Mouse (Mus musculus): ENCODE measurements at regions not wholly inside any gene's neighbourhood (a gene's known extent, or its start where the extent isn't known, plus 50 kb on each side); places are given as distances from the start of the nearest gene placed in this dataset.

DNA sequence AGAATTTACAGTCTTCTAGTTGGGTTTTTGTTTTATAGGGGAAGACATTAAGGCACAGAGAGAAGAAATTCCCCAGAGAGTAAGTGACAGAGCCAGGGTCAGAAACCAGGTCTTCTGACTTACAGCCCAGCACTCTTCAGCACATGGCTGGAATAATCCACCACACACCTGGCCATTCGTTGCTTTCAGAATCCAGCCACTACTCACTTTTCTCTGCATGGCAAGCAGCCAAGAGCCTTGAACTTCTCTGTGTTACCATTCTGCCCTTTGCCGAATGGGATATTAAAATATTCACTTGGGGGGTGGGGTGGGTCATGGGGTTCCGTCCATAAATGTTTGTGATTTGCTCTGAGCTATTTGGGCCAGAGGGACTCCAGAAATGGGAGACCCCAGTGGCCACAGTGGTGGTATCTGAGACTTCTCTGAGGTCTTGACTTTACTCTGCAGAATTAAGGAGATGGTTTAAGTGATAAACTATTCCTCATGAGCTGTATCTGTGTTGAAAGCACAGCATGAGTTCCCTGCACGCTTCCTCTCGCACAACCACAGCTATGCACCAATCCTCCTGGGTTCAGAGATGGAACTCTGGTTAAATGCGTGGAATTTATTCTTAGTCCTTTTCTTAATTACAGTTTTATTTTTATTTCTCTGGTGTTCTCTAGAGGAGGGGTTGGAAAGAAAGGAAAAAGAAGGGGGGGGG, 488.9 kb upstream of the Tnc start:
- H3K36me3 ChIP-seq, result no peaks in the 10 kb centered on the region
- H3K4me3 ChIP-seq (replicated peaks), result no peak overlapping the region
- ATAC-seq (ENCODE audit: insufficient number of reproducible peaks, low FRiP score, low TSS enrichment, low read depth), result 0 out of 2 replicates have a peak, but pooled peaks have one; percentile 19
- H3K4me1 ChIP-seq, result 0 out of 2 replicates have a peak, but pooled peaks cover 9% of the 10 kb centered on the region
- H3K27me3 ChIP-seq, result no peaks in the 10 kb centered on the region
- no peak overlapping the region for H3K9ac ChIP-seq
- peak overlapping the region; percentile 51; the same call in 1 of the 2 replicates for H3K27ac ChIP-seq (replicated peaks)
- H3K4me2 ChIP-seq (replicated peaks), result no peak overlapping the region
- 39% methylated on average over 6 of the region's 6 CpGs for WGBS
- no peaks in the 10 kb centered on the region for H3K9me3 ChIP-seq (replicated peaks)

- Histone ChIP-seq H3K27ac (replicated peaks) (no peak overlapping the region), H3K27me3 (no peaks in the 10 kb centered on the region), H3K4me3 (replicated peaks) (no peak overlapping the region), H3K9ac (no peak overlapping the region), H3K4me2 (replicated peaks) (no peak overlapping the region), H3K4me1 (0 out of 2 replicates have a peak, but pooled peaks cover 9% of the 10 kb centered on the region), H3K36me3 (no peaks in the 10 kb centered on the region), H3K9me3 (replicated peaks) (no peaks in the 10 kb centered on the region)
- 90% methylated on average over 4 of the region's 4 CpGs for WGBS
- ATAC-seq (ENCODE audit: insufficient number of reproducible peaks, low FRiP score, low TSS enrichment, low read depth), result no peak
These were observed 491.2 kb upstream of the Tnc start for GRCm38 (mm10) chr4:64538009-64538408.

- Histone ChIP-seq H3K4me3 (replicated peaks) (no peak overlapping the region), H3K9ac (no peak overlapping the region), H3K4me2 (replicated peaks) (no peak overlapping the region), H3K4me1 (no peaks in the 10 kb centered on the region), H3K27ac (replicated peaks) (no peak overlapping the region), H3K27me3 (no peaks in the 10 kb centered on the region), H3K36me3 (no peaks in the 10 kb centered on the region), H3K9me3 (replicated peaks) (no peaks in the 10 kb centered on the region)
- no peak for ATAC-seq (ENCODE audit: insufficient number of reproducible peaks, low FRiP score, low TSS enrichment, low read depth)
- WGBS, result 68% methylated on average over 4 of the region's 4 CpGs
These were observed 497.9 kb upstream of the Tnc start for GRCm38 (mm10) chr4:64544576-64545185.

DNA sequence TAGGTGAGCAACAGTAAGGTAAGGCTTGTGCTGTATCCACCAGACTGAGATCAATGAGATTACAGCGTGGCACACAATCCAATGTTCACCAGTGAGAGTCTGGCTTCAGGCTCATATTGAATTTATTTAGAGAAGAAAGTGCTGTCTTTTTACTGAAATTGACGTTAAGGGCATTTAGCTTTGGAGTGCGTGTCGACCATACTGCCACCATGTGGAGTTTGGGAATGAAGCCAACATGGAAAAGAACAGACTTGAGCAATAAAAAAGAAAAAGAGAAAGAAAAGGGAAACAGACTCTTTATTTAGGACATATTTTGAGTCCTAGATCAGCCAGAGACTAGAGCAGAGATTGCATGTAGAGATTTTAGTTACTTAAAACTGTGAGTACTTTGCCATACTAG, 499.6 kb upstream of the Tnc start:
- 33% methylated on average over 4 of the region's 4 CpGs for WGBS
- Histone ChIP-seq H3K9me3 (replicated peaks) (no peaks in the 10 kb centered on the region), H3K4me3 (replicated peaks) (no peak overlapping the region), H3K4me1 (no peaks in the 10 kb centered on the region), H3K27ac (replicated peaks) (no peak overlapping the region), H3K36me3 (no peaks in the 10 kb centered on the region), H3K27me3 (no peaks in the 10 kb centered on the region), H3K9ac (no peak overlapping the region), H3K4me2 (replicated peaks) (no peak overlapping the region)
- no peak for ATAC-seq (ENCODE audit: insufficient number of reproducible peaks, low FRiP score, low TSS enrichment, low read depth)

DNA sequence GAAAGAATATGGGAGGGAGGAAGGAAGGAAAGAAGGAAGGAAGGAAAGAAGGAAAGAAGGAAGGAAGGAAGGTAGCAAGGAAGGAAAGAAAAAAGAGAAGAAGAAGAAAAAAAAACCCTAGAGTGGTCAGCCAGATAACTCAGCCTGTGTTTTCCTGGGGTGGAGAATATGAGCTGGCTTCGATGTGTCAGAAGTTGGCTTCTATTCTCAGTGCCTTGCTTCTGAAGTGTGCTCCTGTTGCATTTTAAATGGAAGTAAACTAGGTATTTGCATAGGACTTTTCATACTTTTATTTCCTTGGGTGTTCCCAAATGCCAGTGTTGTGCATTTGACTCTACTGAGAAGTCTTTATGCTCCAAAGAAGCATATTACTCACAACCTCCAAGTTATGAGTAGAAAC, 515.7 kb upstream of the Tnc start:
- H3K36me3 ChIP-seq, result no peaks in the 10 kb centered on the region
- no peak for ATAC-seq (ENCODE audit: insufficient number of reproducible peaks, low FRiP score, low TSS enrichment, low read depth)
- H3K27me3 ChIP-seq, result no peaks in the 10 kb centered on the region
- no peak overlapping the region for H3K27ac ChIP-seq (replicated peaks)
- WGBS, result 88% methylated on average over 1 of the region's 1 CpGs
- H3K4me2 ChIP-seq (replicated peaks), result no peak overlapping the region
- no peaks in the 10 kb centered on the region for H3K9me3 ChIP-seq (replicated peaks)
- no peak overlapping the region for H3K4me3 ChIP-seq (replicated peaks)
- no peaks in the 10 kb centered on the region for H3K4me1 ChIP-seq
- no peak overlapping the region for H3K9ac ChIP-seq

GRCm38 (mm10) chr4:64563996-64564395, 517.2 kb upstream of the Tnc start:
- no peaks in the 10 kb centered on the region for H3K9me3 ChIP-seq (replicated peaks)
- H3K4me3 ChIP-seq (replicated peaks), result no peak overlapping the region
- no peaks in the 10 kb centered on the region for H3K36me3 ChIP-seq
- 37% methylated on average over 3 of the region's 3 CpGs for WGBS
- no peak overlapping the region for H3K9ac ChIP-seq
- peak overlapping the region; percentile 44; the same call in 1 of the 2 replicates for H3K27ac ChIP-seq (replicated peaks)
- H3K27me3 ChIP-seq, result no peaks in the 10 kb centered on the region
- no peak overlapping the region for H3K4me2 ChIP-seq (replicated peaks)
- peak; percentile 57; the same call in 1 of the 2 replicates for ATAC-seq (ENCODE audit: insufficient number of reproducible peaks, low FRiP score, low TSS enrichment, low read depth)
- no peaks in the 10 kb centered on the region for H3K4me1 ChIP-seq

GRCm38 (mm10) chr4:64570666-64571065, 523.9 kb upstream of the Tnc start:
- no peak for ATAC-seq (ENCODE audit: insufficient number of reproducible peaks, low FRiP score, low TSS enrichment, low read depth)
- no peak overlapping the region for H3K27ac ChIP-seq (replicated peaks)
- no peaks in the 10 kb centered on the region for H3K27me3 ChIP-seq
- H3K36me3 ChIP-seq, result no peaks in the 10 kb centered on the region
- 62% methylated on average over 1 of the region's 1 CpGs for WGBS
- no peak overlapping the region for H3K9ac ChIP-seq
- H3K4me2 ChIP-seq (replicated peaks), result no peak overlapping the region
- no peaks in the 10 kb centered on the region for H3K4me1 ChIP-seq
- H3K9me3 ChIP-seq (replicated peaks), result no peaks in the 10 kb centered on the region
- H3K4me3 ChIP-seq (replicated peaks), result no peak overlapping the region

DNA sequence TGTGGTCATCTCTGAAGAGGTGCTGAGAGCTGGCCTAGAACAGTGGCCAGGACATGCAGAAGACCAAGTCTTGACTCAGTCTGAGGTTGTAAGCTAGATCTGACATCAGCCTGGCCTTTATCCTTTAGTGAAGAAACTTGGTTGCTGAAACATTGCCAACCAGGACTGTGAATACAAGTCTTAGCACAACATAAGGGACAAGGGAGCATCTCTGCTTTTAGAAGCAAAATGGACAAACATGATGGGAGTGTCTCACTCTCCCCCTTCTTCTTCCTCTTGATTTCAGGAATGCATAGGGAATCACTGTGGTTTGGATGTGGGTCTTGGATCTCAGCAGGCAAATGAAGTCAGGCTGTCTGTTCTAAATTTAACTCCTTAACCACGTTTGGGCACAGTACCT, 529.1 kb upstream of the Tnc start:
- H3K27me3 ChIP-seq, result no peaks in the 10 kb centered on the region
- ATAC-seq (ENCODE audit: insufficient number of reproducible peaks, low FRiP score, low TSS enrichment, low read depth), result no peak
- no peaks in the 10 kb centered on the region for H3K4me1 ChIP-seq
- no peak overlapping the region for H3K27ac ChIP-seq (replicated peaks)
- H3K4me2 ChIP-seq (replicated peaks), result no peak overlapping the region
- H3K4me3 ChIP-seq (replicated peaks), result no peak overlapping the region
- H3K9me3 ChIP-seq (replicated peaks), result no peaks in the 10 kb centered on the region
- 13% methylated on average over 1 of the region's 1 CpGs for WGBS
- H3K36me3 ChIP-seq, result no peaks in the 10 kb centered on the region
- H3K9ac ChIP-seq, result no peak overlapping the region

DNA sequence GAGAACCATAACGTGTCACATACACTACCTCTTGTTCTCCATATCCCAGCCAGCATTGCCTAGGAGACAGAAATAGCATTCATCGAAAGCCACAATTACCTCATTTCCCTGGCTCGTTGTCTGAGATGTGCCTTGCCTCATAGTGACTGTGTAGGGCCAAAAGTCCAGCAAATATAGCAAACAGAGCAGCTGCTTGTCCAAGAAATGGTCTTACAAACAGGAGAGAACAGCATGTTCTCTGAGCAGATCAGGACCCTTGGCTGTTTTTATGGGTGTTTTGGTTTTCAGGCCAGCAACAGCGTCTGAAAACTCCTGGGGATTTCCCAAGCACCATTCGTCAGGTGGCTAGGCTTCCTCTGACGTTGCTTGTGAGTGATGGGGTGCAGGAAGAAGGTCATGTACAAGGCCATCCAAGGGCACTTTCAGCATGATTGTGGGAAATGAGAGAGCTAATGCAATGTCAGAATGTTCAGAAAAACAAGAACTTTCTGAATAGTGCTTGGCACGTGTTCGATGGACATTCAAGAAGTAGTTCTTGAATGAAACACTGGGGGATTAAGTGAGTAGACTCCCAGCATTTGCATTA, 528.9 kb upstream of the Pappa start:
- Histone ChIP-seq H3K9ac (no peak overlapping the region), H3K27me3 (no peaks in the 10 kb centered on the region), H3K9me3 (replicated peaks) (no peaks in the 10 kb centered on the region), H3K4me2 (replicated peaks) (no peak overlapping the region), H3K27ac (replicated peaks) (no peak overlapping the region), H3K4me1 (no peaks in the 10 kb centered on the region), H3K4me3 (replicated peaks) (no peak overlapping the region), H3K36me3 (no peaks in the 10 kb centered on the region)
- ATAC-seq (ENCODE audit: insufficient number of reproducible peaks, low FRiP score, low TSS enrichment, low read depth), result no peak
- 65% methylated on average over 8 of the region's 8 CpGs for whole genome bisulfite sequencing

GRCm38 (mm10) chr4:64598465-64598864, 525.5 kb upstream of the Pappa start:
- H3K4me1 ChIP-seq, result no peaks in the 10 kb centered on the region
- no peak overlapping the region for H3K4me2 ChIP-seq (replicated peaks)
- H3K9ac ChIP-seq, result no peak overlapping the region
- H3K36me3 ChIP-seq, result no peaks in the 10 kb centered on the region
- H3K27me3 ChIP-seq, result no peaks in the 10 kb centered on the region
- no peak overlapping the region for H3K4me3 ChIP-seq (replicated peaks)
- no peak for ATAC-seq (ENCODE audit: insufficient number of reproducible peaks, low FRiP score, low TSS enrichment, low read depth)
- 0 out of 2 replicates have a peak overlapping the region, but pooled peaks have one; percentile 18 for H3K27ac ChIP-seq (replicated peaks)
- H3K9me3 ChIP-seq (replicated peaks), result no peaks in the 10 kb centered on the region

DNA sequence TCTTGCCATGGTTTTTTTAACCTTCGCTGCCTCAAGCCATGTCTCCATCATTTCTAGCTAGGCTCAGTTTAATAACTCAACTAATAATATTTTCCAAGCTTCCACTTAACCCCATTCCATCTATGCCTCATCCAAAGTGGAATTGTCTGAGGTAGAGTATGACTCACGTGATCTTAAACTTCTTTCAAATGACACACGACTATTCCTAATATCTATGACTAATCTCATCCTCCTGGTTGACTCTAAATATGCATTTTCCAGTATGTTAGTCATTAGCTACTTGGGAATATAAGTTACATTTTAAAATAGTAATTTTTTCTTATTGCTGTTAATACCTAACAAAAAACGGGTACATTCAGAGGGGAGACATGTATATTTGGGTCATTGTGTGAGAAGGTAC, 524.8 kb upstream of the Pappa start:
- Histone ChIP-seq H3K9me3 (replicated peaks) (no peaks in the 10 kb centered on the region), H3K36me3 (no peaks in the 10 kb centered on the region), H3K4me2 (replicated peaks) (no peak overlapping the region), H3K4me1 (no peaks in the 10 kb centered on the region), H3K4me3 (replicated peaks) (no peak overlapping the region), H3K27ac (replicated peaks) (0 out of 2 replicates have a peak overlapping the region, but pooled peaks have one; percentile 18), H3K9ac (no peak overlapping the region), H3K27me3 (no peaks in the 10 kb centered on the region)
- WGBS, result 55% methylated on average over 4 of the region's 4 CpGs
- ATAC-seq (ENCODE audit: insufficient number of reproducible peaks, low FRiP score, low TSS enrichment, low read depth), result no peak
